Mouse (Mus musculus) ZHBTc4 (cell line): Measurements from ENCODE around the gene Tmem167.
"Not testable (repeated sequence)": the region's sequence is repeated elsewhere in the genome, so short reads cannot be mapped to it uniquely, and the experiment has no call there.

ENCODE experiments used
- DNase-seq: peaks from one replicate; pipeline ENCODE4 v3.0.0-alpha.2; 2011; ENCODE audit warnings: low read depth, low spot score

The Tmem167 gene

GRCm38 (mm10) chr13:90088962-90089824 is at the start of gene Tmem167, which contains the start of gene Xrcc4:
TSS of gene Tmem167 (plus strand) at chr13:90089123.
TSS of gene Xrcc4 (minus strand) at chr13:90089608.
- peak; percentile 98 for DNase-seq

GRCm38 (mm10) chr13:90039613-90040012 is 49.3 kb upstream of the Tmem167 start:
- DNase-seq: peak; percentile 6

GRCm38 (mm10) chr13:90051735-90052134 is 37.2 kb upstream of the Tmem167 start:
- no peak for DNase-seq

GRCm38 (mm10) chr13:90052408-90052807 is 36.5 kb upstream of the Tmem167 start:
- DNase-seq: no peak

GRCm38 (mm10) chr13:90061877-90062276 is 27.0 kb upstream of the Tmem167 start:
- DNase-seq: no peak

- no peak for DNase-seq
These were observed 881 bp downstream of the Tmem167 start for GRCm38 (mm10) chr13:90089825-90090183.

- no peak for DNase-seq
These were observed 12.6 kb downstream of the Tmem167 start for GRCm38 (mm10) chr13:90101514-90101913.

GRCm38 (mm10) chr13:90106139-90106538 is 17.2 kb downstream of the Tmem167 start:
- no peak for DNase-seq

GRCm38 (mm10) chr13:90108746-90109145 is 19.8 kb downstream of the Tmem167 start:
- DNase-seq: not testable (repeated sequence)

GRCm38 (mm10) chr13:90111681-90112080 is 22.8 kb downstream of the Tmem167 start:
- no peak for DNase-seq

- DNase-seq: no peak
These were observed 47.4 kb downstream of the Tmem167 start for GRCm38 (mm10) chr13:90136156-90136910.

GRCm38 (mm10) chr13:90141681-90142080 is 52.8 kb downstream of the Tmem167 start:
- DNase-seq: no peak

GRCm38 (mm10) chr13:90143245-90143644 is 54.3 kb downstream of the Tmem167 start:
- peak; percentile 31 for DNase-seq

GRCm38 (mm10) chr13:90151881-90152280 is 63.0 kb downstream of the Tmem167 start:
- no peak for DNase-seq

- DNase-seq: no peak
These were observed 63.8 kb downstream of the Tmem167 start for GRCm38 (mm10) chr13:90152536-90153273.

- DNase-seq: no peak
These were observed 75.2 kb downstream of the Tmem167 start for GRCm38 (mm10) chr13:90164147-90164546.

- DNase-seq: no peak
These were observed 78.1 kb downstream of the Tmem167 start for GRCm38 (mm10) chr13:90167044-90167443.

- peak; percentile 40 for DNase-seq
These were observed 81.3 kb downstream of the Tmem167 start for GRCm38 (mm10) chr13:90170100-90170781.

- no peak for DNase-seq
These were observed 81.9 kb downstream of the Tmem167 start for GRCm38 (mm10) chr13:90170782-90171179.

- DNase-seq: no peak
These were observed 82.5 kb downstream of the Tmem167 start for GRCm38 (mm10) chr13:90171390-90171789.

GRCm38 (mm10) chr13:90175662-90176061 is 86.7 kb downstream of the Tmem167 start:
- peak; percentile 71 for DNase-seq
